Mouse (Mus musculus): ENCODE data around the gene Pip5k1b.

Gene Pip5k1b

DNA sequence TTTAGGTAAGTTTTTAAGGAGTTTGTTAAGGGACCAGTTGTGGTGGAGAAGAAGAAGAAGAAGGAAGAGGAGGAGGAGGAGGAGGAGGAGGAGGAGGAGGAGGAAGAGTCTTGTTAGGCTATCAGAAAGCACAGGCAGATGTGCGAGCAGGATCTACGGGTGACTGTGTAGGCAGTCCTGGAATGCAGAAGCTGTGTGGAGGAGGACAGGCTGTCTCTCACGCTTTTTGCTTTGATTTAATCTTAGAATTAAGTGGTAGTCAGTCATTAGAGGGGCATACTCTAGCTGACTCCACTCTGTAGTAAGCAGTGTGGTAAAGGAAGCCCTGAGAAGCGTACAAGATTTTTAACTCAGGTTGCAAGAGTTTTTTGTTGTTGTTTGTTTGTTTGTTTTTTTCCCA, 86.5 kb downstream of the Pip5k1b start:
- DNase-seq, result no peak

DNA sequence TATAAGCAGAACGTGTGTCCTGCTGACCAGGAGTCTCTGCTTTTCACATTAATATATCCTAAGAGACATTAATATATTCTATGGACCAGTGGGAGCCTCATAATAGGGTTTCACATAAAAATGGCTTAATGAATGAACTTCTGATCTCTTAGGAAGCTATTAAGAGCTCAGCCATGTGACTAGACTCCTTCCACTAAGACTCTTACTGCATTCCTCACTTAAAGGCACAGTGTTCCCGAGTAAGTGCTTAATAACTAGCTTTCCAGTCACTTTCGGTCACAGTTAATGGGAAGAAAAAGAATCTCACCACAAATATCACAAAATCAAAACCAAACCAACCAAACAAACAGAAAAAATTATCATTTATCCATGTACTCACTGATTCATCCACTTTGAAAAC, 87.1 kb downstream of the Pip5k1b start:
- no peak for DNase-seq

DNA sequence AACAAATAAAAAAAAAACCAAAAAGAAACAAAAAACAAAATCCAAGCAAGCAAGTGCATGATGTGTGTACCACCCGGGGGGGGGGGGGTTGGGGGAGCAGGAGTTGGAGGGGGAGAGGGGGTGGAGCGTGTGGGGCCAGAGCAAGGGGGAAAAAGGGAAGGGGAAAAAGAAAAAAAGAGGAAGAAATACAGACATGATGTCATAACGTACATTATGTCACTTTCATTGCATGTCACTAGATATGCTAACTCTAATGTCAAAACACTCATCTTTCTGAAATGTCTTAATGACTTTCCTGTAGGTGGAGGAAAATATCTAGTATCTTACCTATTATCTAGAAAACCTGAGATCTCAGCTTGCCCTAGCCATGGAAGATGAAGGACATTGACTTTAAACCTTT, 92.7 kb downstream of the Pip5k1b start:
- no peak for DNase-seq

DNA sequence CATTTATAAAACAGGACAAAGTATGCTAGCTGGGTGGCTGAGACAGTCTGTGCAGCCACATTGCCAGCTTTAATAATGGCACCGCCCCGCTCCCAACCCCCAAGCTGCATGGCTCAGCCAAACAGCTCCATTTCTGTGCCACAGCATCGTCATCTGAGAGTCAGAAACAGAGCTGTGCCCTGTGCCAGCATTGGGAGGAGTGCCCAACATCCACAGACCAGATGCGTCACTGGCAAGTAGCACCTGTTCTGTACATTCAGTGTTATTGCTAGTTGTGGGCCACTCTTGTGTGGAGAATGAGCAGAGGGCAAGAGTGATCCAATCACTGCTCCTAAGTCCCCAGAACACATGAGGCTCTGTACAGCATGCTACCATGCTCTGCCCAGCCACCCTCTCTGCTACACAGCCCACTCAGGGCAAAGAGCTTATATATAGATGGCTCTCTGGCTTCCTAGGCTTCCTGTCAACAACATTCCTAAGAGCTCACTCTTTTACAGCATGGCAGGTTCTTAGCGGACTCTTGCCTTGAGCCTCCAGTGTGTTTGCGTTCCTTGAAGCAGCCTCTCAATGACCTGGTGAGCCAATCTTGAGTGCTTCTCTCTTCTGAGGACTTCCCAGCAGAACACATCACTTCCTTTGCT, 99.0 kb downstream of the Pip5k1b start:
- DNase-seq, result peak; percentile 44

DNA sequence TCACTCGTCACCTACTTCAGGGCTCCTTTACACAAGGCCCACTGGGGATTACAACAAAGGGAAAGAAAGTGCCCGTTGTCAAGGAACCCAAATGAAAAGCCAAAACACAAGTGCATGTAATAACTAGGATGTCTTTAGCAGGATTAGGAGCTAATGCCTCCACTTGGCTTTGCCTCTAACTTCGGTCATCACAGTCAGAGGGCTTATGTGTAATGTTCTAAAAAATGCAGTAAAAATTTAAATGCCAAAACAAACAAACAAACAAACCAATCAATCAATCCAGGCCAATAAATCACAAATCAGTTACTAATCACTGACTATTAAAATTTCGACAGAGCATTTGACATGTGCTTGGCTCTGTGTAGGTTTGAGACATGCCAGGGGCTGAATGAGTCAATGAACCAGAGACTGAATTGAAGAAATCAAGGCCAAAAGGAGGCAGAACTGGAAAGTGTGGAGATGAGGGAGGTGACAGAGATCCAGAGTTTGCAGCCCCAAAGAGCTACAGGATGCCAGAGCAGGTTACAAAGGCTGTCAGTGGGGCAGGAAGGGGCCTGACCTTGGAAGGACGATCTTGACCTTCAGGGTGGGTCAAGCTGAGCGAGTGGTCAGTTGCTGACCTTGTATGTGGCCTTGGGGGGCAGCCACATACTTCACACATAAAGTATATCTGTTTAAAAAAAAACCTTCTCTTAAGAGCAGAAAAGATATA, 100.3 kb downstream of the Pip5k1b start:
- DNase-seq, result no peak

DNA sequence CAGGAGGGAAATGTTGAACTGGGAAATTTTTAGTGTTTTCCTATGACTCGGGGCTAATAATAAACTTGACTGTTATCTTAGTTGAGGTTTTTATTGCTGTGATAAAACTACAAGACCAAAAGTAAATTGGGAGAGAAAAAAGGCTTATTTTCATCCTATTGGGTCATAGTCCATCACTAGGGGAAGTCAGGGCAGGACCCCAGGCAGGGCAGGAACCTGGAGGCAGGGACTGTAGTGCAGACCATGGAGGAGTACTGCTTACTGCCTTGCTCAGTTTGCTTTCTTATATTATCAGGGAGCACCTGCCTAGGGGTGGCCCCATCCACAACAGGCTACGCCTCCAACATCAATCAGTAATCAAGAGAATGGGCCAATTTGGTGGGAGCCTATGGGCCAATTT, 101.2 kb downstream of the Pip5k1b start:
- no peak for DNase-seq

DNA sequence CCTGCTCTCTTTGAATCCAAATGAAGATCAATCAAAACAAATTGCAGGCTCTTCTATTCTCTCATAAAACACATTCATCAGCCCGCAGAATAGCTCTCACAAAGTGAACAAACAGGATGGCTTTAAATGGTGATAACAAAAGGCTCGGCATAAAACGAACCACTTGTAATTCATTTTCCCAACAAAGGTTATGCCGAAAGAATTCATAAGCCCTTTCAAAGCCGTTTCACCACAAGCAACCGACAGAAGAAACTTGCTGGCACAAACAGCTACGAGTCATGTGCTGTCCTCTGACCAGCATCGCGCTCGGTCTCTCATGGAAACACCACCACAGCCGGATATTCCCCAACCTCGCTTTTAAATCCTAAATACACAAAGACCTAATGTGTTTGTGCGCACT, 102.3 kb downstream of the Pip5k1b start:
- peak; percentile 54 for DNase-seq

DNA sequence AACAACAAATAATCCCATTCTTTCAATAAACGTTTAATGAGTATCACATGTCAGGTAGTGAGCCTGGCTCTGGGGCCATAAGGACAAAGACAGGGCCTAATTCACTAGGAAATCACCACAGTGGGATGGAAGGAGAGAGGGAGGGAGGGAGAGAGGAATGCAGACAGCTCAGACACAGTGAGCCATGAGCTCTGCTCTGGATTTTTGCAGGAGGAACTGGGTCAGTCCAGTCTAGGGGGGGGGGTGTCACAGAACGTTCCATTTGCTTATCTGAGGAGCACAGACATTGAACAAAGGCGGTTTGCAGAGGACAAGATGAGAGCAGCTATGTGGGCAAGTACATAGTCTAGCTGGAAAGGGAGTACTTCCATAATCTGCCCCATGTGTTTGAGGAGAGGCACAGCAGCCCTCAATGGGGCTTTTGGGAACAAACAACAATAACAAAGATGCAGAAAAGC, 103.2 kb downstream of the Pip5k1b start:
- peak; percentile 45 for DNase-seq

DNA sequence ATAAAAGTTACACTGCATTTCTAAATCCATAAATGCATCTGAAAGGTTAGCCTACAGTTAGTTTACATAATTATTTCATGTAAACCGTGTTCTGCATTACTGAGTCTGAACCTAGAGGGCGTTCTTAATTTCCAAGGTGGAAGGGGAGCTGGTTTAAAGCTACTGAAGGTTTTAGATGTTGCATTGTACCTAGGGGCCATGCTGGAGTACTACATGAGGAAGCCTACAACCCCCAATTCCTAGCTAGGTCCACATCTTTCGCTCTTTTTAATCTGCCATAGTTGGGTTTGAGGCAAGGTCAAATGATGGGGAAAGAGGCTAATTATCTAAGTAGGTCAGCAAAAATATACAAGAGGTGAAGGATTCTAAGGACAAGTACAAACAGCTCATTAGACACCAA, 104.0 kb downstream of the Pip5k1b start:
- DNase-seq, result no peak

DNA sequence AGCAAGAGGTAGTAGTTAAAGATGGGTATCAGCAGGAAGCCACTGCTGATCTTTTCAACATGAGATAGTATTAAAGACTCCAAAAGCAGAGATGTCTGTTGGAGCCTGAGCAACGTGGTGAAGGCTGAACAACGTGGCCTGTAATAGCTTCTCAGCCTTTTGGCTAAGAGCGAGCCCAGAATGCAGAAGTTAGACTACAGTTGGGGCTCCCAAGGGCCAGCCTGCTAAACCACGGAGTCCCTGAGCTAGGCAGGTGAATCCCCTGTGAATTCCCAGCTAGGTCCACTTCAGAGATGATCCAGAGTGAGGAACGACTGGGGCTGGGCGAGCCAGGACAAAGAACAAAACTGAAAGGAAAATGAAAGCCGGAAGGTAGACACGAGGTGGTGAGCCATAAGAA, 104.9 kb downstream of the Pip5k1b start:
- DNase-seq, result no peak

DNA sequence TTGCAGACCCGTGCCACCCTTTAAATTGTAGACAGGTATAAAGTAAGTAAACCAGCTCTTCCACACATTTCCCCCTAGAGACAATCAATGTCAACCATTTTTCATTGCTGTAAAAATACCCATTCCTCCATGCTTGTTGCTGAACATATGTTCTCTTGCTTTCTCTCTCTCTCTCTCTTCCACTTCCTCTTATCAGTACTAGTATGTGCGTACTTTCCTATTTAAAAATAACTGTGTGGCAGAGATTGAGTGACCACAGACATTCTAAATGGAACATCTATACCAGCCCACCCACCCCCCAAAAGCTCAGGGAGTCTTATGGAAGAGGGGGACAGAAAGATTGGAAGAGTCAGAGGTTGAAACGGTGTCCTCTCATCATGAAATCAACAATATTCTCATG, 111.3 kb downstream of the Pip5k1b start:
- no peak for DNase-seq

DNA sequence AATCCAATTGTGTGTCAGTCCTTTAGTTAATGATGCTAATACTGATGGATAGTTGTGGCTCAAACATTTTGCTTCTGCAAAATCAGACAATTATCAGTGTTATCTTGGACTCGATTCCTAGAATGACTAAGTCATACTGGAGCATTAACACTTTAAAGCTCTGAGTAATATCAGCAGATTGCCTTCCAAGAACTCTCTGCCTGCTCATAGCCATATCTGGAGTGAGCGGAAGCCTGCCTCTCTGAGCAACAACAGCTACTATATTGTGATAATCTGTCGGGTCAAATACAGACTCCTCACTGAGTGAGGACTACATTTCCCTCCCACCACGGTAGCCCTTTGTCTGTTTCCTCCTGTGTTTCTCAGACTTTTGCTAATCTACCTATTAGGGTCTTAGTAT, 116.0 kb downstream of the Pip5k1b start:
- no peak for DNase-seq

DNA sequence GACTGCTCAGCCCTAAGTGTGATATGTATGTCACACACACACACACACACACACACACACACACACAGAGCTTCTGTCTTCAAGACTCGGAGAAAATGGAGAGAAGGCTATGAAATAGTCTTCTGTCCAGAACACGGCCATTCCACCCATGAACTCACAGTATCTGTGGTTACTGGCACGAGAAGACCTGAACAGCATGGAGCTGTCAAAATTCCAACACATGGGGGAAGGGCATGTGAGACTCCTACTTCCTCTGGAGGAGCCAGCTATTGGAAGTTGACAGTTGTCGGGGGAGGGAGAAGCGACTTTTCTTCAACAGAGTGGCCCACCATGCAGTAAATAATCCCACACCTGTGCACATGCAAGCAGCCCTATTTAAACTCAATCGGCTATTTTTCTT, 121.4 kb downstream of the Pip5k1b start:
- peak; percentile 80 for DNase-seq

DNA sequence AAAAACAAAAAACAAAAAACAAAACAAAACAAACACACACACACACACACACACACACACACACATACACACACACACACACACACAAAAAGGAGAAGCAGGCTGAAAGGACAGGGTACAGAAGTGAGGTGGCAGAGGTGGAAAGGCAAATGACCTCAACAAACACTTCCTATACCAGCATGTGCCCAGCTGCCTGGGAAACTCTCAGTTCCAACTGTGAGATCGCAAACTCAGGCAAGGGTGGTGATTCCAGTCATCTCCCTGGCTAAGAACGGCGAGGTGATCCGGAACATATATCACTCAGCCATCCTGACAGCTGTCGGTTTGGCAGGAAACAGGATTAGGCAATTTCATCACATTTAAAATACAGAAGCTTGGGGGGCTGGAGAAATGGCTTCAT, 123.2 kb downstream of the Pip5k1b start:
- no peak for DNase-seq

DNA sequence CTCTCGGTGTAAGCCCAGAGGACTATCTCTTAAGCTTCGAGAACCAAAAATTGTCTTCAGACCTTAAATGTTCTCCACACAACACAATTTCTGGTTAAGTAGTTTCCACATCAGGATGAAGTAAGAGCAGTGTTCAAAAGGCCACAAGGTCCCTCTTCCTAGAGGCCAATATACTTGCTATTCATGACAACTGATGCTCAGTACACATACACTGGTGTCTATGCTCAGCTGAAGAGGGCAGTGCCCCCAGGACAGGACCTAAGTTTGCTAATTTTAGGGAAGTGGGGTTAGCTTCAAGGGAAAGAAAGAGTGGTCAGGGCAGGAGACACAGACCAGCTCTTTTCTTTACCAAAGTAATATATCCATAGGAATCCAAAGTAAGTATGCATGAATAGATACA, 124.3 kb downstream of the Pip5k1b start:
- DNase-seq, result no peak

DNA sequence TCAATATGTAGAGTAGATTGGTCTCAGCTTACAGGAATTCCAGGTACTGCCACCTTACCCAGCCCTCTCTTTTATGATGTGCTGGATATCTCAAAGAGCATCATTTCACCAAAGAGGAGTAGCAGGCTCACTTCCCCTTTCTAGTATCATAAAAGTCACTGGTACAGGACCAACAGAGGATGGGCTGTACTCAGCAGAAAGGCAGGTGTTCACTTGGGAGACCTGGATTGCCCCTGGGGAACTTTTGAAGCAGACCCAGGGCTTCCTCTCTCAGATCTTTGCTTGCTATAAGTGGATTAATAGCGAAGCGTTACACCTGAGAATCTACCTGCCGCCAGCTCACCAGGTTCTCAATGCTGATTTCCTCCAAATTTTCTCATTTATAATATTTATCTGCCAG, 127.7 kb downstream of the Pip5k1b start:
- no peak for DNase-seq

DNA sequence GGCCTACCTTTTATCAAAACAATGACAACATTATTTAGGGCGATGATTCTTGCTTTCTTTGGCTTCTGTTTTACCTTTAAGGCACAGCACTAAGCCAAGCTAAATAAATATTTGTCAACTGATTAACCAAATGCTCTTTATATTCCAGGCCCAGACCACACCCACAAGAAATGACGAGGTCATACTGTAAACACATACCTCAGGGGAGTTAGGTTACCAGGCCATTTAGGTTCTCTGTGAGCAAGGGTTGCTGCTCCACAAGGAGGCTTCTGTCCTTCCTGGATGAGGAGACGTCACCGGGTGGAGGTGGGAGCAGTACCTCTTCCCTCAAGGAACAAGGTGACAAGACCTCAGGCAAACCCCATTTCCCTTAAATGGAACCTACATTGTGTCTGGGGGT, 128.4 kb downstream of the Pip5k1b start:
- DNase-seq, result no peak

DNA sequence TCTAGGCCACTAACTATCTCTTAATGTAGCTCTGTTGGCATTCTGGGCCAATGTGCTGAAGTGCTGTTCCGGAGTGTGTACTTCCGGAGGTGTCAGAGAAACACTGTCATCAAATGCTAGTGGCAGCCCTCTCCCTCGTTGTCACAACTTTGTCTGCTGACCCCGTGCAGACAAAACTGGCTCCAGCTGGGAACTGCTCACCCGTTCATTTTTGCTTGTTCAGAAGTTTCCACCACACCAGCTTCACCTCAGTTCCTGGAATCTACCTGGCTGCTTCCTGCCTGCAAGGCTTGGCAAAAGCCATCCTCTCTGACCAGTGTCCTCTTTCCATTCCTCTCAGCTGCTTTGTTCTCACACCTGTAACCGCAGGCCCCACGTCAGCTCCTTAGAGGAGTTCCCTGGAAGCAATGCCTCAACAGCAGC, 128.9 kb downstream of the Pip5k1b start:
- no peak for DNase-seq

DNA sequence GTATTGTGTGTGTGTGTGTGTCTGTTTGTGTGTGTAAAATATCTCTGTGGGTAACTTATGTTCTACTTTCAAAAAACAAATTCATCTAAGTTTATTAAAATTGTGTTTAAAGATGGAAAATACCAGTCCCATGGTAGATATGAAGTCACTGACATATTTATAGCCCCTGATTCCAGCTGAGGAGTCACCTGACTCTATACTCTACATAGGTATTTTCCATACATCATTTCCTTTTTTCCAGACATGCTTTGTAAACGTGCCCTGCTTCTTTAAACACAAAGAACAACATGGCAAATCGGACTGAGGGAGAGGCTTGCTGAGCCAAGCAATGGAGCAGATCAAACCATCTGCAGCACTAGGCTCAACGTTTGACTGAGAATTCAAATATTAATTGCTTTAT, 137.6 kb downstream of the Pip5k1b start:
- no peak for DNase-seq

DNA sequence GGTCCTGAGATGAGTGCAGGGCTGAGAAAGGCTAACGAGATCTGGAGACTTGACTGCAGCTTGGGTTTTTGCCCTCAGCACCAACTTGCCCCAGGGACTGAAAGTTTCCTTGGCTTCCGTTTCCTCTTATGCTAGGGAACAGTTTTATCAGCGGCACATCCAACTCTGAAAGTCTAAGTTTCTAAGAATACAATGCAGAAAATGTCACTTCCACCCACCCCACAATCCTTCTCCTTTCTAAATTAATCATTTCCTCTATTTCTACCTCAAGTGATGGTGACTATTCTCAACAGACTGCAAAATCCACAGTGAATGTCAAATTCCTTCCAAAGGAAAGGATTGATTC, 138.0 kb downstream of the Pip5k1b start:
- DNase-seq, result no peak

DNA sequence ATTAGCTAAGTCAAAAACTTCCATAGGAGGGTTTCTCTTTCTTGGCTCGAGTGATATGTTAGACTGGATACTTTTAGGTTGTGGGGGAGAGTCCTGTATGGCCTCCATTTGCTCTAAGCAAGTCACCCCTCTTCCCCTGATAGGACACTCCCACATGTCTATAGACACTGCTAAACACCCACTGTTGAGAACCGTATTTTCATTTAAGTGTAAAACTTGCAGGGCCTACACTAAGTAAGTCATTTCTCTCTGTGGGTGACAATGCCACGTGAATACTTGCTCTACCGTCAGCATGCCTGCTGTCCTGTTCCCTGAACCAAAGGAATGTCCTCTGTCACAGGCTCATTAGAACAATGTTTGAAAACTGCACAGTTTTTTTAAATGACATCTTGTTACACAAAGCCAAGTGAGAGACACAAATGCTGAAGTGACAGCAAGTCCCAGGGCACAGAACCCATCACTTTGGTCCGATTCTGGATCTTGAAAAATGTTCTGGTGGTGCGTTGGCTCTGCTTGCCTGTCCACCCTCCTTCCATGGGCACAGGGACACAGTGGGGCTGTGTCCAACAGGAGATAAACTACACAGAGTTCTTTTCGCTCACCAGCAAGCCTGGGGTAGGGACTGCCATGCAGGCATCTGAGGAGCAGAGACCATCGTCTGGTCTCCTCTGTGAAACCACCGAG, 138.6 kb downstream of the Pip5k1b start:
- DNase-seq, result no peak

DNA sequence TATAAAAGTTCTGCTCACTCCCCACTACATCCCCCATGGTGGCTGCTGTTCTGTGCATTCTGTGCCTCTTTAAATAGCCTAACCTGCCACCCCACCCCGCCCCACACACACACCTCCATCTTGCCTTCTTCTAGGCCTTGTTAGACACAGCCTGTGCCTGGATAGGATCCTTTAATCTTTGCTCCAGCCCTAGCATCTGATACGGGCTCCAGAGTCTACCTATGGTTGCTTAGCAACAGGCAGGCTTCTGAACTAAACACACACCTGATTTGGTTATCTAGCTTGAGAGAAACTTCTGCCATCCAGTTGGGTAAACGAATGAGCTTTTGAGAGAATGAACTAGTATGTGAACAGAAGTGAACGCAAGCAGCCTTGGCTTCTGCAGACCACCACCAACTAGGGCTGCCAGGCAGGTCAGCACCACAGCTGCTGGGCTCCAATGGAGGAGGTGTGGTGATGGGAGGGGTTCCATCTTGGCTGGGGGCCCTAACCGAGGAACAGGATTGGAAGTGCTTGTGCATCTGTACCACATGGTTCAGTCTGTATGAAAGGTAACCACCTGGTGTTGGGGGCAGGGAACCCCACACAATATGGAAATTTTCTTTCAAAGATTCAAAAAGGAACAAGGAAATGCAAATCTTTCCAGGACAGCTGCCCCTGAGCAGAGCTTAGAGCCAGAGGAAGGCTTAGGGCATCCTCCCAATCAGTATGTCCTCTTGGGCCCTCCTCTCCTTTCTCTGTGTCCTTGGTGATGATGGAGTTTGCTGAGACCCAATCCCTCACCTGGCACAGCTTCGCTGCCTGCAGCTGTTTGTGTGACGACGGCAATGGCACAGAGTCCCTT, 139.7 kb downstream of the Pip5k1b start:
- no peak for DNase-seq

DNA sequence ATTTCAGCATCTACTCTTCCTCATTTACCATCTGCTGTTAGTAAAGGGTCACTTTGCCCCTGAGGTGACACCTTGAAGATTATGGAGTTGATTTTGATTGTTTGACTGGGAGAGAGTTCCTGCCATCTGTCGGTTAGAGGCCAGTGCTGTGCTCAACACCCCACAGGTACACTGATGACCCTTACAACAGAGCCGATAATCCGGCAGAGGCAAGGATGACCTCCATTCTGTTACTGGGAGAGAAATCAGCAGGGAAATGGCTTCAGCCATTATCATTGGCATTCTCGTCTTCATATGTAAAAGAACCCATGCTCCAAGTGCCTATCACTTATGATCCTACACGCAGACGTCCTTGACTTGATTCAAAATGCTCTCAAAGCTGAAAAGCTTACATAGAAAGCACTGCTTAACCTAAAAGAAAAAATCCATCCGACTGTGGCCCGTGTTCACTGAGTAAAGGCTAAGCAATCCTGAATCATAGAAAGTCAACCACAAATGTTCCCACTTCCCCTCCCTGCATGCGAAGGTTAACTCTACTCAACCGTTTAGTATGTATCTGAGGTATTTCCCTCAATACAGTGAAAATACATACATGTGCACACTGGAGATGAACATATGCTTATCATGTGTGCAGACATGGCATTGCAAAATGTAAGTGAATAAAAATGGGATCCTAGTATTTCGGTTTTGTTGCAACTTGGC, 146.7 kb downstream of the Pip5k1b start:
- no peak for DNase-seq
